8 mouse cellular contexts compared by ENCODE assay signal in the genomic region with DNA sequence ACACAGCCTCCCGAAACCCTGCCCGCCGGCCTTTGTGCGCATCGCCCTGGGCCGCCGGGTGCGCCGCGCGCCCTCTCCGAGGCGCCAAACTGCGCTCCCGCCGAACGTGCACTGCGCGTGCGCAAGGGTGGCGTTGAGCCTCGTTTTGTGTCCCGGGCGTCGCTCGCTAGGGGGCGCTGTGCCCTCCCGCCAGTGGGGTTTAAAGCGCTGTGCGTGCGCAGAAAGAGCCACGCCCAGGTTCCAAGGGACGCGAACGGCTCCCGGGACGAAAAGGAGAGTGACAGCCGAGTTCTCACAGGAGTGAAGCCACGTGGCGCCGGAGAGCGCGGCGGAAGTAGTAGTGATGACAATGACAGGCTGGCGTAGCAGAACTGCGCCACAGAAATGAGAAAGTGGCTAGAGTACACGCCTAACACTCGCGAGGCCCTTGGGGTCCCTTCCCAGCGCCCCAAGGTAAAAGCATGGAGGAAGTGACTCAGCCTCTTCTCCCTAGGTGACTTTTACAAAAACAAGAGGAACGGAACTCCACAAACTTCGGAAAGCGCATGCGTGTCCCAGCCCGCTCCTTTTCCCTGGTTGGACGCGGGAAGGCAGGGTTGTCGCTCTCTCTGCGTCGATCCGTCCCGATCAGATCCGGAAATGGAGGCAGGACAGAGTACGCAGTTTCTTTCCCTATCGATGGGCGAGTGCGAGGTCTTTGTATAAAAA. TPM values are rescaled to one million over a fixed set of nuclear protein-coding genes. Genes with fewer than 3 reads are reported as not detected.
DNase-seq lines count a peak whose midpoint lies in the region; ATAC-seq and TF ChIP-seq lines count a peak whose summit lies in the region.

No protein-coding gene starts in this region.

- no peaks in the 10 kb centered on the region for H3K36me3 ChIP-seq in forebrain, embryonic 10.5 days (replicated peaks)
- no peaks in the 10 kb centered on the region for H3K36me3 ChIP-seq in heart, embryonic 15.5 days
- no peaks in the 10 kb centered on the region for H3K36me3 ChIP-seq in liver, embryonic 14.5 days (replicated peaks; ENCODE audit: control insufficient read depth, insufficient read depth, low read depth)
- H3K36me3 ChIP-seq in neural tube, embryonic 11.5 days (ENCODE audit: control insufficient read depth, insufficient read depth, low read length), result no peaks in the 10 kb centered on the region
- no peaks in the 10 kb centered on the region for H3K36me3 ChIP-seq in stomach, postnatal 0 days (ENCODE audit: control insufficient read depth, insufficient read depth, low read length)

- no peak for TF ChIP-seq EP300 in liver, embryonic 14.5 days (IDR thresholded peaks at IDR 0.05; ENCODE audit: low read depth)
- peak; percentile 83 for TF ChIP-seq EP300 in stomach, postnatal 0 days (optimal IDR thresholded peaks at IDR 0.05)

- peak; percentile 97 for TF ChIP-seq CTCF in liver, embryonic 14.5 days (IDR thresholded peaks at IDR 0.05; ENCODE audit: low read depth)
- peak; percentile 100 for TF ChIP-seq CTCF in stomach, postnatal 0 days (IDR thresholded peaks at IDR 0.05; ENCODE audit: low read depth)

- H3K9me3 ChIP-seq in forebrain, embryonic 10.5 days, result no peaks in the 10 kb centered on the region
- H3K9me3 ChIP-seq in heart, embryonic 15.5 days (replicated peaks), result no peaks in the 10 kb centered on the region
- H3K9me3 ChIP-seq in liver, embryonic 14.5 days (ENCODE audit: control insufficient read depth, low read length), result no peaks in the 10 kb centered on the region
- no peaks in the 10 kb centered on the region for H3K9me3 ChIP-seq in neural tube, embryonic 11.5 days (ENCODE audit: control insufficient read depth, low read length)
- no peaks in the 10 kb centered on the region for H3K9me3 ChIP-seq in stomach, postnatal 0 days (ENCODE audit: control insufficient read depth, low read length)

- peak; percentile 93 for ATAC-seq in heart, embryonic 15.5 days (replicated peaks; ENCODE audit: insufficient number of reproducible peaks, insufficient read depth, low FRiP score, low read depth)
- ATAC-seq in liver, embryonic 14.5 days (ENCODE audit: insufficient read depth), result peak; percentile 91
- peak; percentile 93 for ATAC-seq in neural tube, embryonic 11.5 days (ENCODE audit: insufficient read depth, low FRiP score, low TSS enrichment)
- peak; percentile 95 for ATAC-seq in stomach, postnatal 0 days (ENCODE audit: low FRiP score, low TSS enrichment)

- H3K27ac ChIP-seq in forebrain, embryonic 10.5 days, result peak overlapping the region; percentile 99
- peak overlapping the region; percentile 100 for H3K27ac ChIP-seq in heart, embryonic 15.5 days
- H3K27ac ChIP-seq in liver, embryonic 14.5 days, result peak overlapping the region; percentile 97
- peak overlapping the region; percentile 96 for H3K27ac ChIP-seq in neural tube, embryonic 11.5 days (ENCODE audit: low read depth, low read length)
- peak overlapping the region; percentile 99 for H3K27ac ChIP-seq in stomach, postnatal 0 days (replicated peaks)

- H3K4me3 ChIP-seq in forebrain, embryonic 10.5 days, result peak overlapping the region; percentile 59
- H3K4me3 ChIP-seq in heart, embryonic 15.5 days, result peak overlapping the region; percentile 63
- peak overlapping the region; percentile 66 to 69 for H3K4me3 ChIP-seq in liver, embryonic 14.5 days (ENCODE audit: insufficient read depth in 1 of 2, low read depth in 2 of 2, low read length in 2 of 2)
- H3K4me3 ChIP-seq in neural tube, embryonic 11.5 days (ENCODE audit: low read depth, low read length), result peak overlapping the region; percentile 41
- H3K4me3 ChIP-seq in stomach, postnatal 0 days (ENCODE audit: low read depth, low read length), result peak overlapping the region; percentile 51

- H3K9ac ChIP-seq in heart, embryonic 15.5 days, result peak overlapping the region; percentile 68
- peak overlapping the region; percentile 93 for H3K9ac ChIP-seq in liver, embryonic 14.5 days (replicated peaks)
- peak overlapping the region; percentile 72 for H3K9ac ChIP-seq in neural tube, embryonic 11.5 days (ENCODE audit: low read length)
- peak overlapping the region; percentile 83 for H3K9ac ChIP-seq in stomach, postnatal 0 days (ENCODE audit: low read length)

- H3K4me1 ChIP-seq in forebrain, embryonic 10.5 days, result peaks cover 25% of the 10 kb centered on the region
- H3K4me1 ChIP-seq in heart, embryonic 15.5 days (replicated peaks), result peaks cover 12% of the 10 kb centered on the region
- peaks cover 14 to 29% of the 10 kb centered on the region in 2 experiments for H3K4me1 ChIP-seq in liver, embryonic 14.5 days (replicated peaks; ENCODE audit: control insufficient read depth in 2 of 2, insufficient read depth in 2 of 2, low read length in 1 of 2)
- peaks cover 6% of the 10 kb centered on the region; the same call in 1 of the 2 replicates for H3K4me1 ChIP-seq in neural tube, embryonic 11.5 days (ENCODE audit: control insufficient read depth, insufficient read depth, low read length)
- no peaks in the 10 kb centered on the region; the same call in 1 of the 2 replicates for H3K4me1 ChIP-seq in stomach, postnatal 0 days (replicated peaks; ENCODE audit: control insufficient read depth, insufficient read depth)

- H3K27me3 ChIP-seq in forebrain, embryonic 10.5 days (ENCODE audit: poor library complexity, severe bottlenecking), result no peaks in the 10 kb centered on the region
- H3K27me3 ChIP-seq in heart, embryonic 15.5 days, result no peaks in the 10 kb centered on the region; the same call in 1 of the 2 replicates
- no peaks in the 10 kb centered on the region for H3K27me3 ChIP-seq in liver, embryonic 14.5 days (ENCODE audit: control insufficient read depth, insufficient read depth, low read length)
- no peaks in the 10 kb centered on the region for H3K27me3 ChIP-seq in neural tube, embryonic 11.5 days (ENCODE audit: control insufficient read depth, insufficient read depth, low read length)
- no peaks in the 10 kb centered on the region for H3K27me3 ChIP-seq in stomach, postnatal 0 days (ENCODE audit: control insufficient read depth, insufficient read depth, low read length)

- peak; percentile 99 to 100 for DNase-seq in CD8-positive naive resting alpha-beta T cell, adult 2 months (ENCODE audit: low read depth in 2 of 2, low spot score in 2 of 2)
- peak; percentile 99 for DNase-seq in c-Kit-positive CD71-negative TER-119-negative erythroid progenitor cells, embryonic 14.5 days (ENCODE audit: low read depth)
- peak; percentile 100 for DNase-seq in forebrain, embryonic 10.5 days (ENCODE audit: extremely low spot score, low spot score)
- peak; percentile 98 to 99 for DNase-seq in kidney, postnatal 25 days
- peak; percentile 95 to 98 (median 96) for DNase-seq in liver, embryonic 14.5 days (ENCODE audit: low read depth in 3 of 3, low spot score in 3 of 3)
- peak; percentile 100 for DNase-seq in neural tube, embryonic 11.5 days (ENCODE audit: low spot score)
- peak; percentile 100 for DNase-seq in stomach, postnatal 0 days (ENCODE audit: low spot score)

- under 1% methylated on average over 67 of the region's 67 CpGs for whole genome bisulfite sequencing in forebrain, embryonic 10.5 days
- WGBS in heart, embryonic 15.5 days, result under 1% methylated on average over 67 of the region's 67 CpGs
- WGBS in liver, embryonic 14.5 days (ENCODE audit: insufficient replicate concordance), result under 1% methylated on average over 67 of the region's 67 CpGs
- under 1% methylated on average over 67 of the region's 67 CpGs for WGBS in neural tube, embryonic 11.5 days
- WGBS in stomach, postnatal 0 days, result under 1% methylated on average over 67 of the region's 67 CpGs

- peak overlapping the region; percentile 81 for H3K4me2 ChIP-seq in heart, embryonic 15.5 days
- peak overlapping the region; percentile 82 for H3K4me2 ChIP-seq in liver, embryonic 14.5 days (ENCODE audit: low read depth)
- peak overlapping the region; percentile 68 for H3K4me2 ChIP-seq in neural tube, embryonic 11.5 days (ENCODE audit: low read depth)
- peak overlapping the region; percentile 65 for H3K4me2 ChIP-seq in stomach, postnatal 0 days (replicated peaks; ENCODE audit: low read depth)

RNA-seq across cellular contexts. Expression of a gene that starts 17.7 kb away (rescaled TPM):
- 13.6 and 14.8 TPM in 2 replicates for polyA plus RNA-seq in forebrain, embryonic 10.5 days (2016; fragmentation: Nextera tagmentation; extraction: Ambion mirVana)
- 1.1 and 2.3 TPM in 2 replicates for polyA plus RNA-seq in heart, embryonic 15.5 days (2015; fragmentation: Nextera tagmentation; extraction: Ambion mirVana)
- 1.2 and 2.0 TPM in 2 replicates for polyA plus RNA-seq in liver, embryonic 14.5 days (2012; rRNA removed)
- 2.9 and 3.5 TPM in 2 replicates for polyA plus RNA-seq in liver, embryonic 14.5 days (2014; fragmentation: Nextera tagmentation; extraction: Ambion mirVana)
- polyA plus RNA-seq in neural tube, embryonic 11.5 days (2014; fragmentation: Nextera tagmentation; extraction: Ambion mirVana), result 9.6 and 10.8 TPM in 2 replicates
- polyA plus RNA-seq in stomach, postnatal 0 days (2015; fragmentation: Nextera tagmentation; extraction: Ambion mirVana), result 1.7 and 2.0 TPM in 2 replicates

RNA-seq across cellular contexts. Expression of a gene that starts 20.6 kb away (rescaled TPM):
- polyA plus RNA-seq in forebrain, embryonic 10.5 days (2016; fragmentation: Nextera tagmentation; extraction: Ambion mirVana), result 890 and 940 TPM in 2 replicates
- polyA plus RNA-seq in heart, embryonic 15.5 days (2015; fragmentation: Nextera tagmentation; extraction: Ambion mirVana), result 424 and 511 TPM in 2 replicates
- 222 and 368 TPM in 2 replicates for polyA plus RNA-seq in liver, embryonic 14.5 days (2012; rRNA removed)
- 457 and 507 TPM in 2 replicates for polyA plus RNA-seq in liver, embryonic 14.5 days (2014; fragmentation: Nextera tagmentation; extraction: Ambion mirVana)
- polyA plus RNA-seq in neural tube, embryonic 11.5 days (2014; fragmentation: Nextera tagmentation; extraction: Ambion mirVana), result 688 and 701 TPM in 2 replicates
- polyA plus RNA-seq in stomach, postnatal 0 days (2015; fragmentation: Nextera tagmentation; extraction: Ambion mirVana), result 388 and 401 TPM in 2 replicates

RNA-seq across cellular contexts. Expression of a gene that starts 38.6 kb away (rescaled TPM):
- polyA plus RNA-seq in forebrain, embryonic 10.5 days (2016; fragmentation: Nextera tagmentation; extraction: Ambion mirVana), result 91.1 and 97.4 TPM in 2 replicates
- 60.9 and 73.8 TPM in 2 replicates for polyA plus RNA-seq in heart, embryonic 15.5 days (2015; fragmentation: Nextera tagmentation; extraction: Ambion mirVana)
- 13.5 and 15.0 TPM in 2 replicates for polyA plus RNA-seq in liver, embryonic 14.5 days (2012; rRNA removed)
- polyA plus RNA-seq in liver, embryonic 14.5 days (2014; fragmentation: Nextera tagmentation; extraction: Ambion mirVana), result 30.3 and 32.4 TPM in 2 replicates
- 132 and 134 TPM in 2 replicates for polyA plus RNA-seq in neural tube, embryonic 11.5 days (2014; fragmentation: Nextera tagmentation; extraction: Ambion mirVana)
- polyA plus RNA-seq in stomach, postnatal 0 days (2015; fragmentation: Nextera tagmentation; extraction: Ambion mirVana), result 59.2 and 60.3 TPM in 2 replicates

RNA-seq across cellular contexts. Expression of a gene that starts 57.9 kb away (rescaled TPM):
- polyA plus RNA-seq in forebrain, embryonic 10.5 days (2016; fragmentation: Nextera tagmentation; extraction: Ambion mirVana), result 2.0 and 2.5 TPM in 2 replicates
- 1.7 and 2.3 TPM in 2 replicates for polyA plus RNA-seq in heart, embryonic 15.5 days (2015; fragmentation: Nextera tagmentation; extraction: Ambion mirVana)
- polyA plus RNA-seq in liver, embryonic 14.5 days (2012; rRNA removed), result not detected in 2 replicates
- polyA plus RNA-seq in liver, embryonic 14.5 days (2014; fragmentation: Nextera tagmentation; extraction: Ambion mirVana), result not detected in 2 replicates
- polyA plus RNA-seq in neural tube, embryonic 11.5 days (2014; fragmentation: Nextera tagmentation; extraction: Ambion mirVana), result 1.3 and 1.9 TPM in 2 replicates
- 4.2 and 5.8 TPM in 2 replicates for polyA plus RNA-seq in stomach, postnatal 0 days (2015; fragmentation: Nextera tagmentation; extraction: Ambion mirVana)

Comparison
In these comparisons a context has a peak if more than half of its experiments do, and no peak if none do; other contexts are left out.
1. Peak in every context shown above with its lines: DNase-seq, ATAC-seq, H3K4me3 ChIP-seq and H3K27ac ChIP-seq.